Mouse (Mus musculus): ENCODE measurements around the gene 1700001F09Rik. TPM values are rescaled to one million over a fixed set of nuclear protein-coding genes. Genes with fewer than 3 reads are reported as not detected.
"Not testable (repeated sequence)": the region's sequence is repeated elsewhere in the genome, so short reads cannot be mapped to it uniquely, and the experiment has no call there.

The 1700001F09Rik gene
- not detected in 2 replicates for polyA plus RNA-seq (2016; fragmentation: Nextera tagmentation; extraction: Ambion mirVana)

DNA sequence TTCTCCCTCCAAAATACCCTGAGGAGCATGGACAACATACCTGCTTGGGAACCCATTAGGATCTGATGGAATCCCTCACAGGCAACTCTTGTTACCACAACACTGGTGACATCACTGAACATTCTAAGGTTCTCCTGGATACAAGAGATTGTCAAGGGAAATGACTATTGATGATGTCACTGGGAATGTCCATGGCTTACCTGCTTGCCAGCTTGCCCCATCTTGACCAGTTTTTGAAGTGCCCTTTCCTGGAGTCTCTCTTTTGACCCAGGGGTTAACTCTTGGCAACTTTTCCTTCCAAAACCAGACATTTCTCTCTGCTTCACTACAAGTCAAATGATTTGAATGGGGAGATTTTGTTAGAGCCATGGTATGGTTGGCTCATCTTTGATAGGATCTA, at the start of gene 1700001F09Rik:
Gene 1700001F09Rik, minus strand, starts transcription at position 101 of the 400 bp plus-strand sequence.
- H3K27ac ChIP-seq; ATAC-seq (ENCODE audit: low FRiP score, low read depth); H3K4me2 ChIP-seq (replicated peaks); H3K9me3 ChIP-seq; H3K4me3 ChIP-seq; H3K36me3 ChIP-seq; H3K9ac ChIP-seq; H3K4me1 ChIP-seq; H3K27me3 ChIP-seq (replicated peaks): not testable (repeated sequence)

DNA sequence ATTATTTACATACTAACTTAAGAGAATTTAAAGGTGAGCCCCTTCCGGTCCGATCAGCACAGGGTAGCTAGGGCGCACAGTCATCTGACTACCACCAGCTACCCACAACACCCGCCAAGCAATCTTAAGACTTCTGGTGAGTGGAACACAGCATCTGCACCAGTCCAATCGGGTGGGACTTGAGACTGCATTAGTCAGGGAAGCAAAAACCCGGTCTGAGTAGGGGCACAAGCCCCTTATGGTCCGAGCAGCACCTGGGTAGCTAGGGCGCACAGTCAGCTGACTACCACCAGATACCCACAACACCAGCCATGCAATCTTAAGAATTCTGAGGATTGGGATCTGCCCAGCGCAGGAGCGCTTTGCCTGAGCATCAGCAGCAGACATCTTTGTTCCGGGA, 14.1 kb upstream of the 1700001F09Rik start:
- not testable (repeated sequence) for H3K27ac ChIP-seq; H3K9me3 ChIP-seq; H3K4me3 ChIP-seq; H3K36me3 ChIP-seq; H3K27me3 ChIP-seq (replicated peaks); H3K4me2 ChIP-seq (replicated peaks); H3K4me1 ChIP-seq; ATAC-seq (ENCODE audit: low FRiP score, low read depth); H3K9ac ChIP-seq
- 86% methylated on average over 11 of the region's 11 CpGs for WGBS

DNA sequence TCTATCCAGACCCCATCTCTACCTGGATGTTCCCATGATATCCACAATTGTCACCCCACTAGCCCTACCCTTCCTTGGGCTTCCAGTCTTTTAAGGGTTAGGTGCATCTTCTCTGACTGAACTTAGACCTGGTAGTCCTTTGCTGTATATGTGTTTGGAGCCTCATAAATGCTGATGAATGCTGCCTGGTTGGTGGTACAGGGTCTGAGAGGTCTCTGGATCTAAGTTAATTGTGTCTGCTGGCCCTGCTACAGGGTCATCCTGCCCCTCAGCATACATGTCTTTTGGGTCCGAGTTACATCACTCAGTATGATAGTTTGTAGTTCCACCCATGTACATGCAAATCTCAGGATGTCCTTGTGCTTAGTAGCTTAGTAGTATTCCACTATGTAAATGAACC, 11.6 kb upstream of the 1700001F09Rik start:
- not testable (repeated sequence) for H3K9me3 ChIP-seq; H3K4me2 ChIP-seq (replicated peaks); H3K9ac ChIP-seq; H3K27ac ChIP-seq; H3K4me3 ChIP-seq; H3K4me1 ChIP-seq; H3K27me3 ChIP-seq (replicated peaks); ATAC-seq (ENCODE audit: low FRiP score, low read depth); H3K36me3 ChIP-seq
- WGBS, result 77% methylated on average over 1 of the region's 1 CpGs

DNA sequence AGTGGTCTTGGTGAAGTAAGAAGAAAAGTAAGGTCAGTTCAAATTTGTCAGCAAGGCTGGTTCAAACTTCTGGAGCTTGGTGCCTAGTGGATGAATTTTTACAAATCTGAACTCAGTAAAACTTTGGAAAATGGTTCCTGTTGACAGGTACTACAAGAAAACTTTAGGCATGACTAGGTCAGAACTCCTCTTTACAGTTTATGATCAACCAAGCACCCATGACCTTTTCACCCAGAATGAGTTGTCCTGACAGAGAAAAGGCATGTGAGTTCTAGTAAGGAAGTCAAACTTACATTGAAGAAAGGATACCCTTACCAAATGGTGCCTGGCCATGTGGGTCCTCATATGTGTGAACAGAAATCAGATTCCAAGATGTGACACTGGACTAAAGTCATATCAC, 9.9 kb upstream of the 1700001F09Rik start:
- H3K9me3 ChIP-seq, result not testable (repeated sequence)

DNA sequence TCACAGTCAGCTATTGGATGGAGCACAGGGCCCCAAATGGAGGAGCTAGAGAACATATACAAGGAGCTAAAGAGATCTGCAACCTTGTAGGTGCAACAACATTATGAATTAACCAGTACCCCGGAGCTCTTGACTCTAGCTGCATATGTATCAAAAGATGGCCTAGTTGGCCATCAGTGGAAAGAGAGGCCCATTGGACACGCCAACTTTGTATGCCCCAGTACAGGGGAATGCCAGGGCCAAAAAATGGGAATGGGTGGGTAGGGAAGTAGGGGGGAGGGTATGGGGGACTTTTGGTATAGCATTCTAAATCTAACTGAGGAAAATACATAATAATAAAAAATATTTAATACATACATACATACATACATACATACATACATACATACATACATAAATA, 5.3 kb upstream of the 1700001F09Rik start:
- H3K27me3 ChIP-seq (replicated peaks); H3K9me3 ChIP-seq; H3K27ac ChIP-seq; ATAC-seq (ENCODE audit: low FRiP score, low read depth); H3K4me2 ChIP-seq (replicated peaks); H3K9ac ChIP-seq; H3K4me3 ChIP-seq; H3K4me1 ChIP-seq; H3K36me3 ChIP-seq: not testable (repeated sequence)
- WGBS, result 94% methylated on average over 2 of the region's 2 CpGs

More for the DNA sequence above, 9.9 kb upstream of the 1700001F09Rik start:
- H3K4me2 ChIP-seq (replicated peaks); ATAC-seq (ENCODE audit: low FRiP score, low read depth); H3K9ac ChIP-seq; H3K27ac ChIP-seq; H3K27me3 ChIP-seq (replicated peaks); H3K4me1 ChIP-seq; H3K4me3 ChIP-seq; H3K36me3 ChIP-seq: not testable (repeated sequence)

DNA sequence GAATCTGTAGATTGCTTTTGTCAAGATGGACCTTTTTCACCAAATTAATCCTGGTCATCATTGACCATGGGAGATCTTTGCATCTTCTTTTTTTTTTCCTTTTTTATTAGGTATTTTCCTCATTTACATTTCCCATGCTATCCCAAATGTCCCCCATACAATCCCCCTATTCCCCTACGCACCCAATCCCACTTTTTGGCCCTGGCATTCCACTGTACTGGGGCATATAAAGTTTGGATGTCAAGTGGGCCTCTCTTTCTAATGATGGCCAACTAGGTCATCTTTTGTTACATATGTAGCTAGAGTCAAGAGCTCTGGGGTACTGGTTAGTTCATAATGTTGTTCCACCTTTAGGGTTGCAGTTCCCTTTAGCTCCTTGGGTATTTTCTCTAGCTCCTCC, 10.0 kb downstream of the 1700001F09Rik start:
- WGBS, result 69% methylated on average over 1 of the region's 1 CpGs
- not testable (repeated sequence) for H3K9ac ChIP-seq; H3K4me1 ChIP-seq; H3K27me3 ChIP-seq (replicated peaks); H3K9me3 ChIP-seq; H3K27ac ChIP-seq; H3K4me2 ChIP-seq (replicated peaks); H3K36me3 ChIP-seq; ATAC-seq (ENCODE audit: low FRiP score, low read depth); H3K4me3 ChIP-seq

DNA sequence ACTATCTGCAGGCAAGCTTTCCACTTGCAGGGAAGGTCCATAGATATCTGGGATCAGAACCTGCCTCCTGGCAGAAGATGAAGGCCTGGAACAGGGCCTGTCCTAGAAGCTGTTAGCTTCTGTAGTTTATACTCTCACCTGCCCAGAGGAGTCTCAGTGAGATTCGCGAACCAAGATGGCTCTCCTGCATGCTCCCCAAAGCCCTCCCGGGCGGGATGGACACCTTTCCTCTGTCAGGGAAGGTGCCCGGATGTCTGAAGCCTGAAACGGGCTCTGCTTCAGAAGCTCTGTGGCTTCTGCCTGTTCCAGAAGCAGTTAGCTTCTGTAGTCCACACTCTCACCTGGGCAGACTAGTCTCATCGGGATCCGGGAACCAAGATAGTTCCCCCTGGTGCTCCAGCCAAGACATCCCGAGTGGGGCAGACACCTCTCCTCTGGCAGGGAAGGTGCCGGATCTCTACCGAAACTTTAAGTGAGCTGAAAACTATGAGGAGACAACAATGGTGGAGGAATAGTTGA, 16.2 kb downstream of the 1700001F09Rik start:
- H3K9me3 ChIP-seq; H3K4me3 ChIP-seq; H3K27me3 ChIP-seq (replicated peaks); H3K27ac ChIP-seq; H3K4me1 ChIP-seq; H3K36me3 ChIP-seq; ATAC-seq (ENCODE audit: low FRiP score, low read depth); H3K4me2 ChIP-seq (replicated peaks); H3K9ac ChIP-seq: not testable (repeated sequence)
- 94% methylated on average over 11 of the region's 11 CpGs for WGBS

DNA sequence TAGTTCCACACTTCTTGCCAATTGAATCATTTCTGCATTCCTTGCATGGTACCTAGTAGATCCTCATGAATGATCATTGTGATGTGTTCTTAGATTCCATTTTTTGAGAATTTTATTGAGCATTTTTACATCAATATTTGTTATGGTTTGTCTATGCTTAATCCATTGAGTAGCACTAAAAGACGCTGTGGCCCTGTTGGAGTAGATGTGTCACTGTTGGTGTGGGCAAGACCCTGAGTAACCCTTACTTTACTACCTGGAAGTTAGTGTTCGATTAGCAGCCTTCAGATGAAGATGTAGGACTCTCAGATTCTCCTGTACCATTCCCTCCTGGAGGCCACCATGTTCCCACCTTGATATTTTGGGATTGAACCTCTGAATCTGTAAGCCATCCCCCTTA, 19.0 kb downstream of the 1700001F09Rik start:
- not testable (repeated sequence) for H3K36me3 ChIP-seq; H3K4me3 ChIP-seq; ATAC-seq (ENCODE audit: low FRiP score, low read depth); H3K27me3 ChIP-seq (replicated peaks); H3K27ac ChIP-seq; H3K9ac ChIP-seq; H3K9me3 ChIP-seq; H3K4me1 ChIP-seq; H3K4me2 ChIP-seq (replicated peaks)
- WGBS, result 79% methylated on average over 2 of the region's 2 CpGs

DNA sequence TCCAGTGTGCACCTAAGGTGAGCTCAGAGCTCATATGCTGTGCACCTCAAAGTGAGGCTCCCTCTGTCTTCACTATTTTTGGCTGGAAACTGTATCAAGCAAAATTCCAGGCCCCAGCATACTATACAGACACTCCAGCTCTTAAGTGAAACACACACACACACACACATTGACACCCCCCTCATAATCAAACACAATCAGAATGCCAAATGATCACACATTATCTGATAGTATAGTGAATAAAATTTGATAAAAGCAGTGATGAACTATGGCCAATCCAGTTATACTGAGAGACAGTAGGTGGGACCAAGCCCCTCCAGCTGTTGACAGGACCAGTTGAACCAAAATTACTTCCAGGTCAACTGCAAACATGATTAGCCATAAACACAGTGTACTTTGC, 28.1 kb downstream of the 1700001F09Rik start:
- not testable (repeated sequence) for ATAC-seq (ENCODE audit: low FRiP score, low read depth); H3K9me3 ChIP-seq; H3K4me2 ChIP-seq (replicated peaks); H3K4me3 ChIP-seq; H3K27ac ChIP-seq; H3K9ac ChIP-seq; H3K27me3 ChIP-seq (replicated peaks); H3K4me1 ChIP-seq; H3K36me3 ChIP-seq

DNA sequence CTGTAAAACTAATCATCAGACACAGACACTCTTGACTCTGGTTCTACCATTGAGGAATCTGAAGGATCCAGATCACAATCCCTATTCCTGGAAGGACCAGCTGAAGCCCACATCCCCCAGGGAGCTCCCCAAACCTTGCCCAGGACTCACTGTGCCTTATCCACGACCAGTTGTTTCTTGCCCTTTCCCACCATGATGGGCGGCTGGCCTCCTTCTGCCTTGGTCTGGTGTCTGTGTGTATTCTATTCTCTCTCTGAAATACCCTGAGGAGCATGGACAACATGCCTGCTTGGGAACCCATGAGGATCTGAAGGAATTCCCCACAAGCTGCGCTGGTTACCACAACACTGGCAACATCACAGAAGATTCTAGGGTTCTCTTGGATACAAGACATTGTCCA, 54.1 kb downstream of the 1700001F09Rik start, which contains the start of gene Gm8127:
Gene Gm8127, minus strand, starts transcription at position 330 of the 400 bp plus-strand sequence.
- H3K4me3 ChIP-seq; H3K4me2 ChIP-seq (replicated peaks); H3K27ac ChIP-seq; H3K9me3 ChIP-seq; H3K27me3 ChIP-seq (replicated peaks); H3K36me3 ChIP-seq; ATAC-seq (ENCODE audit: low FRiP score, low read depth); H3K9ac ChIP-seq; H3K4me1 ChIP-seq: not testable (repeated sequence)
- WGBS, result 83% methylated on average over 3 of the region's 3 CpGs

Other genes starting within 250 kb of the 1700001F09Rik start
- not detected in 2 replicates for gene Gm8104, start 247.2 kb downstream of the 1700001F09Rik start, polyA plus RNA-seq (2016; fragmentation: Nextera tagmentation; extraction: Ambion mirVana)
- gene Gm7233, start 167.9 kb downstream of the 1700001F09Rik start, polyA plus RNA-seq (2016; fragmentation: Nextera tagmentation; extraction: Ambion mirVana), result not detected in 2 replicates
- not detected in 2 replicates for gene Gm8122, start 112.5 kb downstream of the 1700001F09Rik start, polyA plus RNA-seq (2016; fragmentation: Nextera tagmentation; extraction: Ambion mirVana)
- gene Gm8126, start 89.2 kb downstream of the 1700001F09Rik start, polyA plus RNA-seq (2016; fragmentation: Nextera tagmentation; extraction: Ambion mirVana), result not detected in 2 replicates
- gene Gm9732, start 72.8 kb downstream of the 1700001F09Rik start, polyA plus RNA-seq (2016; fragmentation: Nextera tagmentation; extraction: Ambion mirVana), result not detected in 2 replicates
- gene Gm8127, start 54.0 kb downstream of the 1700001F09Rik start, polyA plus RNA-seq (2016; fragmentation: Nextera tagmentation; extraction: Ambion mirVana), result not detected in 2 replicates
- not detected in 2 replicates for gene Gm8138, start 68.5 kb upstream of the 1700001F09Rik start, polyA plus RNA-seq (2016; fragmentation: Nextera tagmentation; extraction: Ambion mirVana)
- not detected in 2 replicates for gene Gm5799, start 195.8 kb upstream of the 1700001F09Rik start, polyA plus RNA-seq (2016; fragmentation: Nextera tagmentation; extraction: Ambion mirVana)
- gene Gm17654, start 231.3 kb upstream of the 1700001F09Rik start, polyA plus RNA-seq (2016; fragmentation: Nextera tagmentation; extraction: Ambion mirVana), result not detected in 2 replicates

Measured in neural tube, embryonic 12.5 days (tissue).